Mouse (Mus musculus): Measurements from ENCODE around the gene Dusp2. TPM values are rescaled to one million over a fixed set of nuclear protein-coding genes. Genes with fewer than 3 reads are reported as not detected.

Dusp2 gene
- polyA plus RNA-seq, 1 experiment from 2014 or later = 17.1 TPM

- no peak overlapping the region for H3K27ac ChIP-seq (ENCODE audit: low read depth, low read length)
- no peaks in the 10 kb centered on the region for H3K27me3 ChIP-seq (replicated peaks; ENCODE audit: control insufficient read depth, insufficient read depth, low read length)
- 83% methylated on average over 5 of the region's 5 CpGs for WGBS
- no peaks in the 10 kb centered on the region for H3K4me1 ChIP-seq (ENCODE audit: control insufficient read depth, insufficient read depth, low read depth, low read length)
- no peak overlapping the region for H3K4me2 ChIP-seq (ENCODE audit: low read length)
- ATAC-seq = no peak
- H3K36me3 ChIP-seq (ENCODE audit: control insufficient read depth, insufficient read depth, low read length) = no peaks in the 10 kb centered on the region
- no peak overlapping the region for H3K9ac ChIP-seq (ENCODE audit: low read depth, low read length)
- no peak overlapping the region for H3K4me3 ChIP-seq (ENCODE audit: low read length)
- no peaks in the 10 kb centered on the region; the same call in 1 of the 2 replicates for H3K9me3 ChIP-seq (ENCODE audit: control insufficient read depth, low read length)
Measured at GRCm38 (mm10) chr2:127316431-127316830, 19.5 kb upstream of the Dusp2 start.

- ATAC-seq = no peak
- no peak overlapping the region for H3K4me3 ChIP-seq (ENCODE audit: low read length)
- H3K4me2 ChIP-seq (ENCODE audit: low read length) = no peak overlapping the region
- H3K9ac ChIP-seq (ENCODE audit: low read depth, low read length) = no peak overlapping the region
- 88% methylated on average over 4 of the region's 4 CpGs for WGBS
- no peaks in the 10 kb centered on the region for H3K9me3 ChIP-seq (ENCODE audit: control insufficient read depth, low read length)
- H3K4me1 ChIP-seq (ENCODE audit: control insufficient read depth, insufficient read depth, low read depth, low read length) = no peaks in the 10 kb centered on the region
- H3K27me3 ChIP-seq (replicated peaks; ENCODE audit: control insufficient read depth, insufficient read depth, low read length) = no peaks in the 10 kb centered on the region
- H3K36me3 ChIP-seq (ENCODE audit: control insufficient read depth, insufficient read depth, low read length) = no peaks in the 10 kb centered on the region
- no peak overlapping the region for H3K27ac ChIP-seq (ENCODE audit: low read depth, low read length)
Measured at GRCm38 (mm10) chr2:127318136-127318535, 17.8 kb upstream of the Dusp2 start.

- no peaks in the 10 kb centered on the region for H3K36me3 ChIP-seq (ENCODE audit: control insufficient read depth, insufficient read depth, low read length)
- H3K27me3 ChIP-seq (replicated peaks; ENCODE audit: control insufficient read depth, insufficient read depth, low read length) = no peaks in the 10 kb centered on the region
- no peak overlapping the region for H3K27ac ChIP-seq (ENCODE audit: low read depth, low read length)
- H3K4me1 ChIP-seq (ENCODE audit: control insufficient read depth, insufficient read depth, low read depth, low read length) = no peaks in the 10 kb centered on the region
- no peaks in the 10 kb centered on the region for H3K9me3 ChIP-seq (ENCODE audit: control insufficient read depth, low read length)
- H3K9ac ChIP-seq (ENCODE audit: low read depth, low read length) = no peak overlapping the region
- 76% methylated on average over 4 of the region's 4 CpGs for WGBS
- no peak overlapping the region for H3K4me3 ChIP-seq (ENCODE audit: low read length)
- H3K4me2 ChIP-seq (ENCODE audit: low read length) = no peak overlapping the region
- no peak for ATAC-seq
Measured at GRCm38 (mm10) chr2:127319071-127319470, 16.9 kb upstream of the Dusp2 start.

GRCm38 (mm10) chr2:127322671-127323285, 13.2 kb upstream of the Dusp2 start:
- Histone ChIP-seq H3K27me3 (replicated peaks; ENCODE audit: control insufficient read depth, insufficient read depth, low read length) (no peaks in the 10 kb centered on the region), H3K4me2 (ENCODE audit: low read length) (no peak overlapping the region), H3K27ac (ENCODE audit: low read depth, low read length) (no peak overlapping the region), H3K9ac (ENCODE audit: low read depth, low read length) (no peak overlapping the region), H3K4me3 (ENCODE audit: low read length) (no peak overlapping the region), H3K9me3 (ENCODE audit: control insufficient read depth, low read length) (no peaks in the 10 kb centered on the region), H3K4me1 (ENCODE audit: control insufficient read depth, insufficient read depth, low read depth, low read length) (no peaks in the 10 kb centered on the region), H3K36me3 (ENCODE audit: control insufficient read depth, insufficient read depth, low read length) (no peaks in the 10 kb centered on the region)
- ATAC-seq = no peak
- WGBS = 88% methylated on average over 6 of the region's 6 CpGs

- Histone ChIP-seq H3K9ac (ENCODE audit: low read depth, low read length) (no peak overlapping the region), H3K27me3 (replicated peaks; ENCODE audit: control insufficient read depth, insufficient read depth, low read length) (no peaks in the 10 kb centered on the region), H3K27ac (ENCODE audit: low read depth, low read length) (no peak overlapping the region), H3K4me3 (ENCODE audit: low read length) (no peak overlapping the region), H3K4me1 (ENCODE audit: control insufficient read depth, insufficient read depth, low read depth, low read length) (no peaks in the 10 kb centered on the region), H3K36me3 (ENCODE audit: control insufficient read depth, insufficient read depth, low read length) (no peaks in the 10 kb centered on the region), H3K9me3 (ENCODE audit: control insufficient read depth, low read length) (no peaks in the 10 kb centered on the region), H3K4me2 (ENCODE audit: low read length) (no peak overlapping the region)
- no peak for ATAC-seq
- 89% methylated on average over 1 of the region's 1 CpGs for WGBS
Measured at GRCm38 (mm10) chr2:127323667-127324066, 12.3 kb upstream of the Dusp2 start.

GRCm38 (mm10) chr2:127324456-127324855, 11.5 kb upstream of the Dusp2 start:
- no peak overlapping the region for H3K4me3 ChIP-seq (ENCODE audit: low read length)
- WGBS = 77% methylated on average over 7 of the region's 7 CpGs
- no peaks in the 10 kb centered on the region for H3K27me3 ChIP-seq (replicated peaks; ENCODE audit: control insufficient read depth, insufficient read depth, low read length)
- H3K9me3 ChIP-seq (ENCODE audit: control insufficient read depth, low read length) = no peaks in the 10 kb centered on the region
- H3K27ac ChIP-seq (ENCODE audit: low read depth, low read length) = no peak overlapping the region
- no peak overlapping the region for H3K9ac ChIP-seq (ENCODE audit: low read depth, low read length)
- no peak for ATAC-seq
- H3K4me2 ChIP-seq (ENCODE audit: low read length) = no peak overlapping the region
- H3K36me3 ChIP-seq (ENCODE audit: control insufficient read depth, insufficient read depth, low read length) = no peaks in the 10 kb centered on the region
- no peaks in the 10 kb centered on the region for H3K4me1 ChIP-seq (ENCODE audit: control insufficient read depth, insufficient read depth, low read depth, low read length)

GRCm38 (mm10) chr2:127328090-127328851, 7.7 kb upstream of the Dusp2 start:
- no peak for ATAC-seq
- WGBS = 83% methylated on average over 12 of the region's 12 CpGs
- no peak overlapping the region for H3K4me2 ChIP-seq (ENCODE audit: low read length)
- H3K27me3 ChIP-seq (replicated peaks; ENCODE audit: control insufficient read depth, insufficient read depth, low read length) = no peaks in the 10 kb centered on the region
- no peaks in the 10 kb centered on the region for H3K36me3 ChIP-seq (ENCODE audit: control insufficient read depth, insufficient read depth, low read length)
- H3K9me3 ChIP-seq (ENCODE audit: control insufficient read depth, low read length) = no peaks in the 10 kb centered on the region
- no peak overlapping the region for H3K4me3 ChIP-seq (ENCODE audit: low read length)
- no peaks in the 10 kb centered on the region for H3K4me1 ChIP-seq (ENCODE audit: control insufficient read depth, insufficient read depth, low read depth, low read length)
- H3K9ac ChIP-seq (ENCODE audit: low read depth, low read length) = no peak overlapping the region
- H3K27ac ChIP-seq (ENCODE audit: low read depth, low read length) = no peak overlapping the region

- H3K27me3 ChIP-seq (replicated peaks; ENCODE audit: control insufficient read depth, insufficient read depth, low read length) = peaks cover 14% of the 10 kb centered on the region
- no peak overlapping the region for H3K27ac ChIP-seq (ENCODE audit: low read depth, low read length)
- ATAC-seq = no peak
- no peaks in the 10 kb centered on the region for H3K9me3 ChIP-seq (ENCODE audit: control insufficient read depth, low read length)
- WGBS = 78% methylated on average over 14 of the region's 14 CpGs
- no peaks in the 10 kb centered on the region for H3K36me3 ChIP-seq (ENCODE audit: control insufficient read depth, insufficient read depth, low read length)
- no peak overlapping the region for H3K9ac ChIP-seq (ENCODE audit: low read depth, low read length)
- H3K4me1 ChIP-seq (ENCODE audit: control insufficient read depth, insufficient read depth, low read depth, low read length) = peaks cover 11% of the 10 kb centered on the region
- H3K4me3 ChIP-seq (ENCODE audit: low read length) = no peak overlapping the region
- no peak overlapping the region for H3K4me2 ChIP-seq (ENCODE audit: low read length)
Measured at GRCm38 (mm10) chr2:127332807-127333570, 3.0 kb upstream of the Dusp2 start.

GRCm38 (mm10) chr2:127333945-127334603, 1.9 kb upstream of the Dusp2 start:
- Histone ChIP-seq H3K4me2 (ENCODE audit: low read length) (no peak overlapping the region), H3K9me3 (ENCODE audit: control insufficient read depth, low read length) (no peaks in the 10 kb centered on the region), H3K4me3 (ENCODE audit: low read length) (no peak overlapping the region), H3K9ac (ENCODE audit: low read depth, low read length) (no peak overlapping the region), H3K4me1 (ENCODE audit: control insufficient read depth, insufficient read depth, low read depth, low read length) (peaks cover 11% of the 10 kb centered on the region), H3K27ac (ENCODE audit: low read depth, low read length) (no peak overlapping the region), H3K27me3 (replicated peaks; ENCODE audit: control insufficient read depth, insufficient read depth, low read length) (peaks cover 14% of the 10 kb centered on the region), H3K36me3 (ENCODE audit: control insufficient read depth, insufficient read depth, low read length) (no peaks in the 10 kb centered on the region)
- 75% methylated on average over 5 of the region's 5 CpGs for WGBS
- no peak for ATAC-seq

All from hindbrain, embryonic 16.5 days (tissue).